Mouse (Mus musculus): ENCODE results near the gene Olfr1211.

Olfr1211 gene

GRCm38 (mm10) chr2:88938011-88938410, at the start of gene Olfr1211:
TSS of gene Olfr1211 (minus strand) at chr2:88938111.
- no peak for DNase-seq (ENCODE audit: low spot score)

GRCm38 (mm10) chr2:88980181-88980580, 42.3 kb upstream of the Olfr1211 start, which contains the start of gene Gm13762:
TSS of gene Gm13762 (minus strand) at chr2:88980281.
- DNase-seq (ENCODE audit: low spot score): no peak

GRCm38 (mm10) chr2:88953669-88954068, 15.8 kb upstream of the Olfr1211 start, which contains the start of gene Olfr1212:
TSS of gene Olfr1212 (plus strand) at chr2:88953969.
- no peak for DNase-seq (ENCODE audit: low spot score)

- DNase-seq (ENCODE audit: low spot score): no peak
Measured at GRCm38 (mm10) chr2:88915057-88915456, 22.9 kb downstream of the Olfr1211 start, which contains the start of gene Olfr1209. TSS of gene Olfr1209 (minus strand) at chr2:88915157.

- DNase-seq (ENCODE audit: low spot score): no peak
Measured at GRCm38 (mm10) chr2:88902211-88902610, 35.7 kb downstream of the Olfr1211 start, which contains the start of gene Olfr1208. TSS of gene Olfr1208 (minus strand) at chr2:88902311.

Data from ovary, postnatal 14 days (tissue).